Mouse (Mus musculus) midbrain, embryonic 12.5 days (tissue): ENCODE results near the gene Unc50. TPM values are rescaled to one million over a fixed set of nuclear protein-coding genes. Genes with fewer than 3 reads are reported as not detected.

Experiments used
- ATAC-seq: fragments of 200-750 bp; cut with Nextera tagmentation; 2 replicates; pipeline ENCODE4 v1.8.0; 2017; ENCODE audit warnings: low read depth, moderate TSS enrichment, moderate library complexity; ENCODE audit not compliant: low FRiP score
- H3K27ac ChIP-seq: fragments of 300-500 bp; sonication (generic); replicated peaks from 2 replicates; pipeline ENCODE4 v1.5.1; 2016; ENCODE audit warnings: mild to moderate bottlenecking
- H3K27me3 ChIP-seq: fragments of 300-500 bp; sonication (generic); 2 replicates; pipeline ENCODE4 v1.6.1; 2016; ENCODE audit warnings: mild to moderate bottlenecking
- H3K36me3 ChIP-seq: fragments of 300-500 bp; sonication (generic); 2 replicates; pipeline ENCODE4 v1.6.1; 2016
- H3K4me1 ChIP-seq: fragments of 300-500 bp; sonication (generic); 2 replicates; pipeline ENCODE4 v1.6.1; 2016
- H3K4me2 ChIP-seq: fragments of 300-500 bp; sonication (generic); replicated peaks from 2 replicates; pipeline ENCODE4 v1.6.1; 2016; ENCODE audit warnings: mild to moderate bottlenecking, moderate library complexity
- H3K4me3 ChIP-seq: fragments of 300-500 bp; sonication (generic); 2 replicates; pipeline ENCODE4 v1.5.1; 2016; ENCODE audit warnings: mild to moderate bottlenecking
- H3K9ac ChIP-seq: fragments of 300-500 bp; sonication (generic); replicated peaks from 2 replicates; pipeline ENCODE4 v1.6.1; 2016; ENCODE audit warnings: mild to moderate bottlenecking, moderate library complexity
- H3K9me3 ChIP-seq: fragments of 300-500 bp; sonication (generic); 2 replicates; pipeline ENCODE4 v1.6.1; 2016; ENCODE audit warnings: mild to moderate bottlenecking
- WGBS: fragments of 180-500 bp; shearing (Covaris S2); methylation state at CpG from one replicate; pipeline ENCODE4 v1.1.7; 2016; 5-methylcytosine and 5-hydroxymethylcytosine counted together
- polyA plus RNA-seq: library from polyadenylated mRNA; unstranded; fragments of >200 nt; fragmentation: Nextera tagmentation; extraction: Ambion mirVana; gene quantifications from 2 replicates; pipeline ENCODE4 v1.2.1, GENCODE M21; 2016

The Unc50 gene
- polyA plus RNA-seq, 1 experiment from 2014 or later, result 113 TPM

DNA sequence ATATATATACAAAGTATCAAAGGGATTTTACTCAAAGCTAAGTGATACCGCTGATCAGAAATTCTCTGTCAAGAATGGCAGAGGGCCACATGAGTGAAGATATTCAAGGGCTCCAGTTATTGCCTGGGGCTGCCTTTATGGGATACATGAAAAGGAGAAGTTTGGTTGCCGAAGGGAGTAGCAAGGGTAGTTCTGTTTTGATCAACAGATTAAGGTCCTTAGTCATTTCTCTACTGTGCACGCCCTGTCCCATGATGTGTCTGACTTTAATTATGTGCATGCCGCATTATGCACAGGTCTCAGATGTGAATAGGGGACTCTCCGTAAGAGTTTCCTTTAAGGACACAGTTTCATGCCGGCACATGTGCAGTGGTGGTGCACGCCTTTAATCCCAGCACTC lies 27.6 kb downstream of the Unc50 start:
- no peak for ATAC-seq
- Histone ChIP-seq H3K36me3 (no peaks in the 10 kb centered on the region), H3K27me3 (no peaks in the 10 kb centered on the region), H3K9me3 (no peaks in the 10 kb centered on the region), H3K27ac (no peak overlapping the region), H3K9ac (no peak overlapping the region), H3K4me1 (no peaks in the 10 kb centered on the region), H3K4me3 (no peak overlapping the region), H3K4me2 (no peak overlapping the region)
- 93% methylated on average over 7 of the region's 7 CpGs for WGBS

DNA sequence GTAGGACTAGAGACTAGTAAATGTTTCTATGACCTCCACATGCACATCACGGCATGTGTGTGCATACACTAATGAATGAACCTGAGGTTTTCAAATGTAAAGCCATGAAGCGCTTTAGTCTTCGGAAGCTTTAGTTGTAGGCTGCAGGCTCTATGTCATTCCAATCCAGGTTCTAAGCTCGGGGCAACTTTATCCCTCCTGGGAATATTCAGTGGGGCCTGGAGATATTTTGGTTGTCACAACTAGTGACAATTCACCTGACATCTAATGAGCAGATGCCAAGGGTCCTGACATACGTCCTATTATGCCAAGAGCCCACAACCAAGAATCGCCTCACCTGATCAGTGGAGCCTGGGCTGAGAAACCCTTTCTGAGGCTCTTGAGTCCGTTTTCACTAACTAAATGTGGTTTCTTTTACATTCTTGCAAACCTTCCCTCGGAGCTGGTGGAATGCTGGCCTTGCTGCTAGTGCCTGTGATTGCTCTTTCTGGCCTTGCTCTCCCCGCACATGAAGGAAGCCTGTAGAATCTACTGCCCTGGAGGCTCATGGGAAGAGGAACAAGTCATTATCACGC lies 35.0 kb downstream of the Unc50 start:
- H3K4me3 ChIP-seq, result no peak overlapping the region
- H3K4me1 ChIP-seq, result no peaks in the 10 kb centered on the region
- H3K36me3 ChIP-seq, result no peaks in the 10 kb centered on the region
- H3K9ac ChIP-seq, result no peak overlapping the region
- no peak overlapping the region for H3K4me2 ChIP-seq
- no peaks in the 10 kb centered on the region for H3K9me3 ChIP-seq
- 91% methylated on average over 10 of the region's 10 CpGs for WGBS
- H3K27ac ChIP-seq, result no peak overlapping the region
- no peaks in the 10 kb centered on the region for H3K27me3 ChIP-seq
- no peak for ATAC-seq

DNA sequence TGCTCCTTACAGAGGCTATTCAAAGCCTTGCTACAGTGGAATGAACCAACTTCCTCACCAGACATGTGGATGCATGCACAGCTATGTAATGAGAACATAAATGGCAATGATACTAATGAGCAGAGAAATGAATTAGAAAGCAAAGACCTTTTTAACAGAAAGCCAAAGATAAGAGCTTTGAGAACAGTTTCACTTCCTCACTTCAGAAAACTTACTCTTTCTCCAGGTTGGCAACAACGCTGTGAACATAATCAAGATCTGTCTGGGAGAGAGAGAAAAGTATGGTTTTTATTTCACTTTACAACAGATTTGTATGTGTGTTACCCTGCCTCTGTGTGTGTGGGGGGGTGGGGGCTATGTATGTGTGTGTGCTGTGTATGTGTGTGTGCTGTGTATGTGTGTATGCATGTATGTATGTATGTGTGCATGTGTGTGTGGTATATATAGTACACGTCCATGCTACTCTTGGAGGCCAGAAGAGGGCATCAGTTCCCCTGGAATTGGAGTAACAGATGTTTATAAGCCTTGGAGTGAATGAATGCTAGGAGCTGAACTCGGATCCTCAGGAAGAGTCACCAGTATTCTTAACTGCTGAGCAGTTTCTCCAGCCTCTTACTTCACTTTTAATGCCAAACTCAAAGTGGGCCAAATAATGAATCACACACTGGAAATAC lies 36.5 kb downstream of the Unc50 start:
- ATAC-seq, result no peak
- Histone ChIP-seq H3K27ac (no peak overlapping the region), H3K4me1 (no peaks in the 10 kb centered on the region), H3K4me3 (no peak overlapping the region), H3K4me2 (no peak overlapping the region), H3K27me3 (no peaks in the 10 kb centered on the region), H3K9ac (no peak overlapping the region), H3K36me3 (no peaks in the 10 kb centered on the region), H3K9me3 (no peaks in the 10 kb centered on the region)
- 86% methylated on average over 3 of the region's 3 CpGs for WGBS

DNA sequence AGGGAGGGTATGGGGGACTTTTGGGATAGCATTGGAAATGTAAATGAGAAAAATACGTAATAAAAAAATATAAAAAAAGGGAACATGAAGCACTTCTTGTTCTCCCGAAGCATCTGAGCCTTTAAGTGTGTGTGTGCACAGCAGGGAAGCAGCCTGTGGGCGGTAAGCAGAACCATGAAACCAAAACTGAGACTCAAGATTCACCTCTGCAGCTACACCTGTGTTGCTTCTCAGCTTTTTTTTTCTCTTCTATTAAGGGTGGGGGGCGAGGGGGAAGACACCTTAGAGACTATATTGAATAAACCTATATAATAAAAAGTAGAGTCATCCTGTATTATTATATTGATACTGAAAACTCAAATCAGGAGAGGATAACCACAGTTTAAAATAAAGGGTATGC lies 37.9 kb downstream of the Unc50 start:
- no peak overlapping the region for H3K9ac ChIP-seq
- no peak for ATAC-seq
- H3K9me3 ChIP-seq, result no peaks in the 10 kb centered on the region
- no peaks in the 10 kb centered on the region for H3K4me1 ChIP-seq
- no peak overlapping the region for H3K27ac ChIP-seq
- no peaks in the 10 kb centered on the region for H3K27me3 ChIP-seq
- H3K36me3 ChIP-seq, result no peaks in the 10 kb centered on the region
- WGBS, result 89% methylated on average over 4 of the region's 4 CpGs
- no peak overlapping the region for H3K4me2 ChIP-seq
- no peak overlapping the region for H3K4me3 ChIP-seq

DNA sequence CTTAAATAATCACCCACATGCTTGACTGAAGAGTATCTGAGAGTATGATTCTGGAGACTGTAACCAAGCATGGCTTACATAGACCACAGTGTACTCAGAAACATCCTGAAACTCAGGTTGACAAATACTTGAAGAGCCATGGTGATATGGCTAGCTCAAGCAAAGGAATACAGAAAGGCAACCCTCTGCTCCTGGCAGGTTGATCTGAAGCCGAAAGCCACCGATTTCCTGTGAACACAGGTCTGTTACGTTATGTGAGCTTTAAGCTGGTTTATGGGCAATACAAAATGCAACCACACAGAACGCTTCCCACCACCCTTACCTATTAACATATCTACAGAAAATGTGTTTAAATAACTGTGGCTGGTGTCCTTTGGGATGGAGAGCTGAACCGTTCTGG lies 39.1 kb downstream of the Unc50 start:
- H3K4me3 ChIP-seq, result no peak overlapping the region
- no peaks in the 10 kb centered on the region for H3K9me3 ChIP-seq
- H3K27me3 ChIP-seq, result no peaks in the 10 kb centered on the region

DNA sequence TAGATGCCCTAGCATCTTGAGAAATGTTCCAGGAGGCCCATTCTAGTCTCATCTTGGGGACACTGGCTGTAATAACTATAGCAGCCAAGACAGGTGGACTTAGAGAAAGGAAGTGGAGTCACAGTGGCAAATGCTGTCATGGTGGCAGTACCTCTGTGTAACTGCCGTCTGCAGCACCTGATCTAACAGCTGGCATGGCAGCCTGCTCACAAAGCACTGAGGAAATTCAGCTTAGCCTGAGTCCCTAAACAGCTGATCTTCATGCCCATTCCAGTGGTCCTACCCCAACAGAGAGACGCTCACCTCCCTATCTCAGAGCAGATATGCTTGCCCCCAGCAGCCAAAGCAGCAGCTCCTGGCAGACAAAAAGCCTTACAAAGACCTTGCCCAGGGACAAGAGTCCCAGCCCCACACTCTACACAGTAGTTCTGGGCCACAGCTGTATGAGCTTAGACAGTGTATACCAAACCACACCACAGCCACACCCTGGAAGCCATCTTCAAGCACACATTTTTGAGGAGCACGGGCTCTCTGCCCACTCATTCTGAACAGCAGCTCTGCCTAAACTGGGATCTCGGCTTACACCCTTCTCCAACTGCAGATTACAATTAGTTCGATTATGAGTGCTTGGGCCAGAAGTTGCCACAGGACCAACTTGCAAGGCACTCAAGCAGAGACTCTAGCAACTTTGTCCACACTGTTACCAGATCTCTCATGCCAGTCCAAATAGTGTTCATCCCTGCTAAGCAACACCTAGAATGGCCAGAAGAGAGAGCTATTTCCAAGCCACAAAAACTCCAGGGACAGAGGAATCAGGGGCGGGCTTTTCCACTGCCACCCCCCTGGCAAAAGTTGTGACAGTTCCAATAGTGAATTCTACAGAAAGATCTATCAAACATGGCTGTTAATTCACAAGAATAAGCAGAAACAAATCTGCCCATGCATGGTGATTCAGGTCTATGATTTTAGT lies 41.5 kb downstream of the Unc50 start:
- Histone ChIP-seq H3K4me2 (no peak overlapping the region), H3K27ac (no peak overlapping the region), H3K36me3 (no peaks in the 10 kb centered on the region), H3K4me3 (no peak overlapping the region), H3K9me3 (no peaks in the 10 kb centered on the region), H3K27me3 (no peaks in the 10 kb centered on the region), H3K9ac (no peak overlapping the region), H3K4me1 (no peaks in the 10 kb centered on the region)
- ATAC-seq, result no peak
- 81% methylated on average over 6 of the region's 6 CpGs for WGBS

More for the DNA sequence above, 39.1 kb downstream of the Unc50 start:
- Histone ChIP-seq H3K36me3 (no peaks in the 10 kb centered on the region), H3K9ac (no peak overlapping the region), H3K4me2 (no peak overlapping the region), H3K27ac (no peak overlapping the region), H3K4me1 (no peaks in the 10 kb centered on the region)
- WGBS, result 89% methylated on average over 5 of the region's 5 CpGs
- no peak for ATAC-seq

DNA sequence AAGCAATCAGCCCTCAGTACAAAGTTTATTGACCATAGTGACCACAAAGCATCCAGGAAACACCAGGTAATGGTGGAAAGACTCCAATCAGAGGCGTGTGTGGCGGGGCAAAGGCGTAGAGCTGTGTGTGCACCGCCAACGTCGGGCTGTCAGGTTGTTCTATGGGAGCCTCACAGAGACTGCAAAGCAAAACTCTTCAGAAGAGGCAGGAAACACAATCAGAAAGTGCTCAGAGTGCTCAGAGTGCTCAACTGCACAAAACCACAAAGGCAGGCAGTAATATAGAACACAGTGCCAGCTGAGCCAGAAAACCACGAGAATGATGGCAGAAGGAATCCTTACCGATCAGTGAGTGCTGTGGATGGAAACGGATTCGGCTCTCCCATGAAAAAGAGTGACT lies 43.3 kb downstream of the Unc50 start:
- Histone ChIP-seq H3K36me3 (no peaks in the 10 kb centered on the region), H3K27me3 (no peaks in the 10 kb centered on the region), H3K4me1 (no peaks in the 10 kb centered on the region), H3K4me2 (no peak overlapping the region), H3K9me3 (no peaks in the 10 kb centered on the region), H3K27ac (no peak overlapping the region), H3K9ac (no peak overlapping the region), H3K4me3 (no peak overlapping the region)
- ATAC-seq, result no peak
- WGBS, result 85% methylated on average over 10 of the region's 10 CpGs

DNA sequence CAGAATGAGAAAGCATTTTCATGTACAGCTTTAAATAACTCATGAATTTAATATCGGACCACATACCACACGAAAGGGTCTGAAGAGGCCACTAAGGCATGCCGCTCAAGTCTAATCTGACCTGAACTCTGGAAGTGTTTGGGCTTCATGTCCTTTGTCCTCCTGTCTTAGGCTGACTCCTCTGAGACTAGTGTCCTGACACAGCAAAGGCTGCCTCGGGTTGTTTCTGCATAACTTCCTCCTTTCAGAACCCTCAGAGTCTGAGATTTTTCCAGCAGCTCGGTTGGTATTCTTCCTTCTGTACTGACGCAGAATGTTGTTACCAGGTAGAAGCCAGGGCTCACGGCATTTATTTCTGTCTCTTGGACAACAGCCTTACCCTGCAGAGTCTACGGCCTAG lies 44.1 kb downstream of the Unc50 start:
- Histone ChIP-seq H3K4me3 (no peak overlapping the region), H3K27ac (no peak overlapping the region), H3K27me3 (no peaks in the 10 kb centered on the region), H3K9ac (no peak overlapping the region), H3K9me3 (no peaks in the 10 kb centered on the region), H3K4me1 (no peaks in the 10 kb centered on the region), H3K4me2 (no peak overlapping the region), H3K36me3 (no peaks in the 10 kb centered on the region)
- no peak for ATAC-seq
- WGBS, result 89% methylated on average over 8 of the region's 8 CpGs

DNA sequence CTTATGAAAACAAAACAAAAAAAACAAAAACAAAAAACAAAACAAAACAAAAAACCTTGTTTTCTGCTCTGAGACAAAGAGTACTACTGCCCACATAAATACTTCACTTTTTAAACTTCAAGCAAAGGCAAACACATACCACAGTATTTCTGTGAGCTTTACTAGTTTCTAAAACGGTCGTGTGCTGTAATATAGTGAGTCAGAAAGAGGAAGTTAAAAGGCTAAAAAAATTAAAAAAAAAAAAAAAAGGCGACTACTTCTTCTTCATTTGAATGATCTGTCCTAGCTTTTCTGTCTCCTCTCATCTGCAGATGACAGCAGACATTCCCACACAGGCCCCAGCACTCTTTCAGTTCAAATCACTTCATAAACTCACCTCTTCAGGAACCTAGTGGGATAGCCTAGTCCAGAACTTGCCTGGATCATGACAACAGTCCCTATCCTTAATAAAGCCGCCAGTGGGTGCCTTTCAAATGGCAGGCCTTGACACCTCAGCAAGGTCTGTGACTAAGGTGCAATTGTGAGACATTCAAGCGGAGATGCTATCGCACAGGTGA lies 44.8 kb downstream of the Unc50 start:
- 86% methylated on average over 6 of the region's 6 CpGs for WGBS
- H3K27ac ChIP-seq, result no peak overlapping the region
- no peaks in the 10 kb centered on the region for H3K27me3 ChIP-seq
- H3K36me3 ChIP-seq, result no peaks in the 10 kb centered on the region
- ATAC-seq, result no peak
- no peaks in the 10 kb centered on the region for H3K9me3 ChIP-seq
- no peak overlapping the region for H3K4me3 ChIP-seq
- no peak overlapping the region for H3K9ac ChIP-seq
- no peak overlapping the region for H3K4me2 ChIP-seq
- no peaks in the 10 kb centered on the region for H3K4me1 ChIP-seq

DNA sequence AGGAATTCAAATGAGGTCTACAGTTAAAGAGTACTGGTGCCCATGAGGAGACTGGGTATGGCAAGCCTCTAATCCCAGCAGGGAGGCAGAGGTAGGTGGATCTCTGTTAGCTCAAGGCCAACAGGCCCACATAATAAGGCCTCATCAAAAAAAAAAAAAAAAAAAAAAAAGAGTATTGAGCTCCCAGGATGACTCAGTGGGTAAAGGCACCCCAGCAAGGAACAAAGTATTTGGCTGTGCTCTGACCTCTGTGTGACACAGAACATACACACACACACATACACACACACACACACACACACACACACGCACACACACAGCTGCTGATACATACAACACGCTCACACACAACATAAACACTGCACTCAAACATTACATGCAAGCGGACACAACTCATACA lies 45.4 kb downstream of the Unc50 start:
- no peaks in the 10 kb centered on the region for H3K9me3 ChIP-seq
- no peak for ATAC-seq
- H3K36me3 ChIP-seq, result no peaks in the 10 kb centered on the region
- WGBS, result 89% methylated on average over 3 of the region's 3 CpGs
- no peak overlapping the region for H3K9ac ChIP-seq
- H3K27me3 ChIP-seq, result no peaks in the 10 kb centered on the region
- no peak overlapping the region for H3K27ac ChIP-seq
- no peak overlapping the region for H3K4me3 ChIP-seq
- H3K4me1 ChIP-seq, result no peaks in the 10 kb centered on the region
- no peak overlapping the region for H3K4me2 ChIP-seq

DNA sequence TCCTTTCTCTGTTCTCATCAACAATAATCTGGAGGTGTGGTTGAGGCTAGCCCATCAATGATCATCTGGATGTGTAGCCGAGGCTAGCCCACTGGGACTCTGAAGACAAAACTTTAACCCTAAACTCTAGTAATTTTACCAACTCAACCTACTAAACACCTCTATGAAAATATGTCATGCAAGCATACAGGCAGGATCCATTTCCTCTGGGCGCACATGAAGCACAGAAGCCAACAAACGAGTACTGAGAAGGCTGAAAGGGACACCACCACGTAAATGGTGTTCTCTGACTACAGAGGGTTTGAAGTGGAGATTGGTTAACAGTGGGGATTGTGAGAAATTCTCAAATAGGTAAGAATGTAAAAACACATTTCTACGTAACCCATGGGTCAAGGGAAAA lies 47.3 kb downstream of the Unc50 start:
- Histone ChIP-seq H3K36me3 (no peaks in the 10 kb centered on the region), H3K4me1 (no peaks in the 10 kb centered on the region), H3K27me3 (no peaks in the 10 kb centered on the region), H3K27ac (no peak overlapping the region), H3K4me2 (no peak overlapping the region), H3K9me3 (no peaks in the 10 kb centered on the region), H3K4me3 (no peak overlapping the region), H3K9ac (no peak overlapping the region)
- ATAC-seq, result no peak
- 91% methylated on average over 5 of the region's 5 CpGs for WGBS

DNA sequence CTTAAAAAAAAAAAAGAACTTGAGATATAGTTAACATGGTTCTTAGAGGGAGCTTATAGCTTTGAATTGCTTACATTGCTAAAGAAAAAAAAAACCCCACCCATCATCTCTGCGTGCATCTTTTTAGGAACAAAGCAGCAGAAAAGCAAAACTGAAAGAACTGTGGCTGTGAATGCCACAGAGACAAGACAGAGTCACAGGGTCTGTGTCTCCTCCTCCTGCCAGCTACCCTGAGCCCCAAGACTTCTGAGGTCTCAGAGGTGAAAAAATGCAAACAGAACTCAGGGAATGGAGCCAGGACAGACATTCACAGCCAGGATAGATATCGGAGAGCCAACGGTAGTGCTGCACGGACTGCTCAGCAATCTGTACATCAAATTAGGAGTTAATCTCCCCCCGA lies 48.0 kb downstream of the Unc50 start:
- H3K9me3 ChIP-seq, result no peaks in the 10 kb centered on the region
- no peaks in the 10 kb centered on the region for H3K4me1 ChIP-seq
- no peak overlapping the region for H3K4me3 ChIP-seq
- H3K9ac ChIP-seq, result no peak overlapping the region
- ATAC-seq, result no peak
- no peak overlapping the region for H3K4me2 ChIP-seq
- 85% methylated on average over 5 of the region's 5 CpGs for WGBS
- H3K27ac ChIP-seq, result no peak overlapping the region
- H3K36me3 ChIP-seq, result no peaks in the 10 kb centered on the region
- H3K27me3 ChIP-seq, result no peaks in the 10 kb centered on the region
